Mouse (Mus musculus) intestine, embryonic 14.5 days (tissue): ENCODE results near the gene Fto. TPM values are rescaled to one million over a fixed set of nuclear protein-coding genes. Genes with fewer than 3 reads are reported as not detected.
A peak's percentile ranks its signal among the peaks of the same experiment; 100 is the strongest.

Experiments used
- ATAC-seq: fragments of 200-750 bp; cut with Nextera tagmentation; replicated peaks from 2 replicates; pipeline ENCODE4 v1.8.0; 2017; ENCODE audit warnings: low read depth, moderate number of reproducible peaks, moderate TSS enrichment, moderate library complexity; ENCODE audit not compliant: low FRiP score, low TSS enrichment
- DNase-seq: peaks from one replicate; pipeline ENCODE4 v3.0.0-alpha.2; 2018; ENCODE audit warnings: low spot score
- H3K27ac ChIP-seq: fragments of 300-500 bp; sonication (generic); 2 replicates; pipeline ENCODE4 v1.5.1; 2014; ENCODE audit warnings: low read depth, mild to moderate bottlenecking, control low read depth
- H3K27me3 ChIP-seq: fragments of 300-500 bp; sonication (generic); replicated peaks from 2 replicates; pipeline ENCODE4 v1.6.1; 2014; ENCODE audit warnings: low read length, control low read depth; ENCODE audit not compliant: control insufficient read depth, insufficient read depth
- H3K36me3 ChIP-seq: fragments of 300-500 bp; sonication (generic); 2 replicates; pipeline ENCODE4 v1.6.1; 2014; ENCODE audit warnings: low read length, control low read depth; ENCODE audit not compliant: control insufficient read depth, insufficient read depth
- H3K4me1 ChIP-seq: fragments of 300-500 bp; sonication (generic); replicated peaks from 2 replicates; pipeline ENCODE4 v1.6.1; 2014; ENCODE audit warnings: low read length, control low read depth, mixed read lengths; ENCODE audit not compliant: control insufficient read depth, insufficient read depth
- H3K4me2 ChIP-seq: fragments of 300-500 bp; sonication (generic); 2 replicates; pipeline ENCODE4 v1.6.1; 2014; ENCODE audit warnings: low read length
- H3K4me3 ChIP-seq: fragments of 300-500 bp; sonication (generic); 2 replicates; pipeline ENCODE4 v1.5.1; 2014; ENCODE audit warnings: low read depth, low read length, control low read depth, mixed read lengths
- H3K9ac ChIP-seq: fragments of 300-500 bp; sonication (generic); 2 replicates; pipeline ENCODE4 v1.6.1; 2014; ENCODE audit warnings: mild to moderate bottlenecking, low read length
- H3K9me3 ChIP-seq: fragments of 300-500 bp; sonication (generic); 2 replicates; pipeline ENCODE4 v1.6.1; 2016; ENCODE audit warnings: low read length, control low read depth; ENCODE audit not compliant: control insufficient read depth
- WGBS: fragments of 180-500 bp; shearing (Covaris S2); extraction: QIAGEN DNeasy Blood & Tissue Kit; methylation state at CpG from one replicate; pipeline ENCODE4 v1.1.7; 2014; 5-methylcytosine and 5-hydroxymethylcytosine counted together
- polyA plus RNA-seq: library from polyadenylated mRNA; unstranded; fragments of >200 nt; fragmentation: Nextera tagmentation; extraction: Ambion mirVana; gene quantifications from 2 replicates; pipeline ENCODE4 v1.2.1, GENCODE M21; 2014

Gene Fto
- polyA plus RNA-seq, 1 experiment from 2014 or later: 77.7 TPM

DNA sequence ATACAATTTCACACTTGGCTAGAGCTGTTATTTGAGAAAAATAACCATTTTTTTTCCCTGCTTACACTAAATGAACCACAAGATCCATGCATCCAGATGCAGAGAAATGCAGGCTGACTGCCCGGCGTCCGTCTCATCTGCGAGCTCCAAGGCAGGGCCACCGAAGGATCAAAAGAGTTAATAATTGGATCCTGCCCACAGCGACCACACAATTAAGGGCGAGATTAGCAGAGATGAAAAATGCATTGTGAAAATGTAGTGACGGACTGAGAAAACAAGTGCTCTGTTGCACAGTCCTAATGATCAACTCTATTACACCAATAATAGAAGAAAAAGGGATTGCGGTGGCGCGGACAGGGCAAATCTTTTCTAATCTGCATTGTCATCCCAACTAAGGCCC lies 334.6 kb downstream of the Fto start:
- no peaks in the 10 kb centered on the region for H3K9me3 ChIP-seq
- no peaks in the 10 kb centered on the region for H3K36me3 ChIP-seq
- H3K4me3 ChIP-seq: no peak overlapping the region
- H3K27ac ChIP-seq: no peak overlapping the region
- H3K4me2 ChIP-seq: no peak overlapping the region
- WGBS: 81% methylated on average over 11 of the region's 11 CpGs
- no peaks in the 10 kb centered on the region for H3K27me3 ChIP-seq
- no peak overlapping the region for H3K9ac ChIP-seq
- H3K4me1 ChIP-seq: peaks cover 23% of the 10 kb centered on the region
- no peak for ATAC-seq
- no peak for DNase-seq

DNA sequence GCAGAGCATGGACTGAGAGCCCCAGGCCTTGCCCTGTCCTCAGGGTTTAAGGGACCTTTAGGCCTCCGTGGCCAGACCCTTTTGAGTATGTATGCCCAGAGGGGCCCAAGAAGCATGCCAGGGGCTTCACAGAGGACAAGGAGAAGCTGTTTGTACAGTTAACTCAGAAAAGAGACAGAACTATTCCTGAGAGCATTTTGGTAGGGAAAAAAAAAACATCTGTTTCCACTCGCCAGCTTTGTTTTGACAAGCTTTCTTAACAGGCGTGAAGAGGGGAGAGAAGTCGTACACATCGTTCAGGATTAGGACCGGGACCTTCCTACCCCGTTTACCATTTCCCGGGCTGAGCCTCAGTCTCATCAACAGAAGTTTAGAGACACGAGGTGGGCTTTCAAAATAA lies 335.5 kb downstream of the Fto start:
- 28% methylated on average over 9 of the region's 9 CpGs for WGBS
- ATAC-seq (no peak), DNase-seq (peak; percentile 61)
- no peaks in the 10 kb centered on the region for H3K9me3 ChIP-seq
- H3K4me1 ChIP-seq: peaks cover 23% of the 10 kb centered on the region
- peak overlapping the region; percentile 51; the same call in 1 of the 2 replicates for H3K27ac ChIP-seq
- no peaks in the 10 kb centered on the region for H3K36me3 ChIP-seq
- H3K9ac ChIP-seq: no peak overlapping the region
- H3K4me2 ChIP-seq: no peak overlapping the region; the same call in 1 of the 2 replicates
- H3K27me3 ChIP-seq: no peaks in the 10 kb centered on the region
- no peak overlapping the region for H3K4me3 ChIP-seq

DNA sequence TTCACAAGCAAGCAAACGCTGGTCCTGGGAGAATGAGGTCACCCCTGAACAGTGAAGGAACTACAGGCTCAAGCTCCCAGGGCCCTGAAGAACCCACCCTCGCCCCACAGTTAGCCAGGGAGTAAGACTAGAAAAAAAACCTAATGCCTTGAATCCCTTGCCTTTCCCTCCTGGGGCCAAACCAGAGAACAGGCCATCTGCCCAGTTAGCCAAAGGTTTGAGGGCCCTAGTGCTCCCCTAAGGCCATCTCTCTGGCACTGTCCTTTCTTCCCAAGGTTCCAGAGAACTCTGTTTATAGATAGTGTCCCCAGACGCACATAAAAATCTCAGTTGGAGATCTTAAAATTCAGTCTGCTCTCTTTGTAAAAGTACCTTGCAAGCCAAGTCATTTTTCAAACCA lies 340.2 kb downstream of the Fto start:
- no peak overlapping the region for H3K9ac ChIP-seq
- H3K4me1 ChIP-seq: peaks cover 6% of the 10 kb centered on the region
- H3K9me3 ChIP-seq: no peaks in the 10 kb centered on the region
- H3K4me2 ChIP-seq: no peak overlapping the region
- no peaks in the 10 kb centered on the region for H3K36me3 ChIP-seq
- H3K27me3 ChIP-seq: no peaks in the 10 kb centered on the region
- WGBS: 51% methylated on average over 3 of the region's 3 CpGs
- no peak overlapping the region for H3K27ac ChIP-seq
- ATAC-seq (no peak), DNase-seq (no peak)
- no peak overlapping the region for H3K4me3 ChIP-seq

DNA sequence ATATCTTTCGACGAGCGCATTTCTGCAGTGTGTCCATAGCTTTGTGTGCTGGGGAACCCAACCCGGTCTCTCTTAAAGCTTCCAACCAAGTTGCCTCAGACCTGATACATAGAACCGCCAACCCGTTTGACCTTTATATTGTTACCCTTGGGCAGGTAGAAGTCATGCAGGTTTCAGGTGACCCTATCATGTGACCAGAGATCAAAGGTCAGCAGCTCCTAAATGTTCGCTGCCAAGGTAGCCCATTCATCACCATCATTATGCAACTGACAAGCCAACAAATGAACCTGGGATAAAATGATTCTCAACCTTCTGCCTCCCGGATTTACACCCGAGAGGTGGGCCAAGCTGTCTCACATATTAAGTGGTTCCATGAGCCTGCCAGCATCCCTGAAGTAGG lies 344.1 kb downstream of the Fto start:
- 88% methylated on average over 9 of the region's 9 CpGs for whole genome bisulfite sequencing
- Histone ChIP-seq H3K9ac (no peak overlapping the region), H3K27ac (no peak overlapping the region), H3K9me3 (no peaks in the 10 kb centered on the region), H3K4me3 (no peak overlapping the region), H3K27me3 (no peaks in the 10 kb centered on the region), H3K4me1 (no peaks in the 10 kb centered on the region; the same call in 1 of the 2 replicates), H3K4me2 (no peak overlapping the region), H3K36me3 (no peaks in the 10 kb centered on the region)
- no peak for DNase-seq
- no peak for ATAC-seq

DNA sequence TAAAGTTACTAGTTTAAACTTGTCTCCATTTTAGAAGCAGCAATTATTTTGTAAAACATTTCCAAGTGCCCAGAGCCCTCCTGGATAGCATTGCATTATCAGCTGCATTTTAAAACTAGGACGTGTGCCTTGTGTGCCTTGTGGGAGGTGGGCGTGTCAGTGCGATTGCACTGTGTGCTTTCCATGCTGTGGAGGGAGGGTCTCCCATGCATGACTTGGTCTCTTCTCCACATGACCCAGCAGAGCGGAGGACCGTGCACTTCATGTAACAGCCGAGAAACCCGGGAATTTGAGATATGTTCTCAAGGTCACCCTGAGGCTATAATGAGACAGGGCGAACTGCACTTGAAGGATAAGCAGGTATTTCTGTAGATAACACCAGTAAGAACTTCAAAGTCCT lies 347.6 kb downstream of the Fto start:
- Histone ChIP-seq H3K9me3 (no peaks in the 10 kb centered on the region), H3K9ac (no peak overlapping the region), H3K4me1 (no peaks in the 10 kb centered on the region; the same call in 1 of the 2 replicates), H3K4me2 (no peak overlapping the region), H3K27me3 (no peaks in the 10 kb centered on the region), H3K36me3 (no peaks in the 10 kb centered on the region), H3K4me3 (no peak overlapping the region), H3K27ac (no peak overlapping the region)
- WGBS: 66% methylated on average over 8 of the region's 8 CpGs
- ATAC-seq: no peak
- DNase-seq: no peak

DNA sequence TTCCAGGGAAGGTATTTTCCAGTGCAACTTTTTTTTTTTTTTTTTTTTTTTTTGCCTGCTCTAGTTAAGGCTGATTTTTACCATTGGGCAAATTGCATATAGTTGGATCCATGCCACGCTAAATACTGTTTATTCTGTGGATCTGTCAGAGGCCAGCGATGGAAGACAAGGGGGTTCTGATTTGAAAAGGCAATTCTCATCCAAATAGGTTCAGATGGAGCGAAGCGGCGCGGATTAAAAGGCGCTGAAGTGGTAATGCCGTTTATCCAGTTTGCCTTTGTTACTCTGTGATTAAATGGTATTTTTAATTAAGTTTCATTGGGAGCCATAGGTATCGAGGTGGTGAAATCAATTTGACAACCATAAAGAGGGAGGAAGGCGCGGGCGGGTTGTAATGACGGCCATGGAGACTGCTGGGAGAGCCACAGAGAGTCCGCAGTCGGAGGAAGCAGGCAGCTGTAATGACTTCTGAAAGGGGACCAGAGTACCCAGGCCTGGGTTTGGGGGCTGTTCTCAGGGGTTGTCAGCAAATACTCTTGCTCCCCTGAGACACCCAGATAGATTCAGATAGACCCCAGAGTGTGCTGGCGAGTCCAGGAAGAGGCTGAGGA lies 356.2 kb downstream of the Fto start:
- Histone ChIP-seq H3K9me3 (no peaks in the 10 kb centered on the region), H3K36me3 (peaks cover 7% of the 10 kb centered on the region; the same call in 1 of the 2 replicates), H3K9ac (no peak overlapping the region), H3K4me2 (no peak overlapping the region), H3K27ac (no peak overlapping the region), H3K4me3 (no peak overlapping the region), H3K27me3 (no peaks in the 10 kb centered on the region), H3K4me1 (no peaks in the 10 kb centered on the region; the same call in 1 of the 2 replicates)
- ATAC-seq (no peak), DNase-seq (no peak)
- WGBS: 92% methylated on average over 16 of the region's 16 CpGs

DNA sequence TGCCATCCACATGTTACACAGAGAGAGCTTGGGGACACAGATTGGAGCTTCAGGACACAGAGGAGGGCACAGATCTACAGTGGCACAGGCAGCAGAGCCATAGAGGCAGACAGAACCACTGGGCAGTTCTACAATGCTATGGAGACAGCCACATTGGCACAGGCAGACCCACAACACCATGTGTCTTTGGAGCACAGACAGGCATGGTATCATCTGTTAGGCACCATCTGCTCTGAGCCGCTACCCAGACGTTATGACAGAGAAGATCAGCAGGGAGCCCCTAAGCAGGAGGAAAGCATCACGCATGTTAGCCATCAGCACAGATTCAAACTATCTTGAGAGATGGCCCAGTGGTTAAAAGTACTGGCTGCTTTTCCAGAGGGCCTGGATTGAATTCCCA lies 363.6 kb downstream of the Fto start:
- no peak for ATAC-seq
- 79% methylated on average over 3 of the region's 3 CpGs for WGBS

DNA sequence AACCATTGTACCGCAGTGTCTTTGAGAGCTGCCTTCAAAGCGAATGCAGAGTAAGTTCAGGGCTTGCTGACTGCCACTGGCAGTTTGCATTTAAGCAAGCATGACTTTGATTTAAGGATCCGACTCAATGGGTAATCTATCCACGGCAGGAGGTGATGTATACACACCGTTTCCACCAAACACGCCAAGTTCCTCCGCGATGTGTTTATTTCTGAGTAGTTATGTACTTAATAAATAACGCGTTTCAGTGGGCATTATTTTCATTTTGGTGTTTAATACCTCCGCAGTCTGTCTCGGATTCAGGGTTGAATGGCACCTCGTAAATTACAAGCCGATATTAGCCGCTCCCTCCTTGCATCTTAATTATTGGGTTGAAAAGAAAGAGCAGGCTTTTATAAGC lies 366.1 kb downstream of the Fto start:
- no peak for ATAC-seq
- no peak overlapping the region for H3K9ac ChIP-seq

More for the DNA sequence above, 363.6 kb downstream of the Fto start:
- Histone ChIP-seq H3K27ac (no peak overlapping the region), H3K27me3 (0 out of 2 replicates have a peak, but pooled peaks cover 6% of the 10 kb centered on the region), H3K9ac (no peak overlapping the region), H3K9me3 (no peaks in the 10 kb centered on the region), H3K4me1 (no peaks in the 10 kb centered on the region), H3K4me2 (no peak overlapping the region), H3K36me3 (no peaks in the 10 kb centered on the region), H3K4me3 (no peak overlapping the region)
- no peak for DNase-seq

DNA sequence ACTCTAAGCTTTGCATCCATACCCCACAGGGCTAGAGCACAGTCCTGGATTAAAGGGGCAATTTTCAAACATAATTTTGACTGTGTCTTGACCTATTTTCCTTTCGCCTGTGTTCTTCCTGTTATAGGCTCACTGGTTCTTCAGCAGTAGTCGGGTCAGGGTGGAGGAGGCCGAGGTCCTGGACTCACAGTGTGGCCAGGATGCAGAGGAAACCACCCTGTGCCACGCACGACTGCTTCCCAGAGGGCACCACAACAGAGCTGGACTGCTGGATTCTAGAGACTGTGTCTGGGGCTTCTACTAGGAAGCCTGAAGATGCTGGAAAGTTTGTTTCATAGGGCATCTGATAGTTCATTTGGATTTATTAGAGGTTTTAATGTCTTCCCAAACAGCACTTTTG lies 366.8 kb downstream of the Fto start:
- H3K9ac ChIP-seq: no peak overlapping the region
- H3K27ac ChIP-seq: no peak overlapping the region
- DNase-seq: no peak
- no peaks in the 10 kb centered on the region for H3K4me1 ChIP-seq
- no peak for ATAC-seq
- no peak overlapping the region for H3K4me3 ChIP-seq
- H3K27me3 ChIP-seq: 0 out of 2 replicates have a peak, but pooled peaks cover 12% of the 10 kb centered on the region
- no peaks in the 10 kb centered on the region for H3K36me3 ChIP-seq
- 79% methylated on average over 5 of the region's 5 CpGs for WGBS
- H3K9me3 ChIP-seq: no peaks in the 10 kb centered on the region
- H3K4me2 ChIP-seq: no peak overlapping the region

More for the DNA sequence above, 366.1 kb downstream of the Fto start:
- WGBS: 43% methylated on average over 15 of the region's 15 CpGs
- Histone ChIP-seq H3K4me3 (no peak overlapping the region), H3K27me3 (0 out of 2 replicates have a peak, but pooled peaks cover 12% of the 10 kb centered on the region), H3K4me2 (no peak overlapping the region), H3K4me1 (no peaks in the 10 kb centered on the region), H3K27ac (no peak overlapping the region), H3K36me3 (no peaks in the 10 kb centered on the region), H3K9me3 (no peaks in the 10 kb centered on the region)
- no peak for DNase-seq
